Mouse (Mus musculus): ENCODE measurements around the gene Spg11.
"Not testable (repeated sequence)": the region's sequence is repeated elsewhere in the genome, so short reads cannot be mapped to it uniquely, and the experiment has no call there.

Spg11 gene

GRCm38 (mm10) chr2:122146687-122147086, 28.5 kb upstream of the Spg11 start:
- DNase-seq (ENCODE audit: extremely low read depth, insufficient read length, low spot score), result peak; percentile 32

- peak; percentile 32 for DNase-seq (ENCODE audit: extremely low read depth, insufficient read length, low spot score)
Observed at GRCm38 (mm10) chr2:122145756-122146155, 27.6 kb upstream of the Spg11 start.

- no peak for DNase-seq (ENCODE audit: extremely low read depth, insufficient read length, low spot score)
Observed at GRCm38 (mm10) chr2:122143111-122143510, 24.9 kb upstream of the Spg11 start.

GRCm38 (mm10) chr2:122141332-122141967, 23.3 kb upstream of the Spg11 start:
- no peak for DNase-seq (ENCODE audit: extremely low read depth, insufficient read length, low spot score)

- no peak for DNase-seq (ENCODE audit: extremely low read depth, insufficient read length, low spot score)
Observed at GRCm38 (mm10) chr2:122140815-122141214, 22.6 kb upstream of the Spg11 start.

GRCm38 (mm10) chr2:122137839-122138465, 19.8 kb upstream of the Spg11 start:
- DNase-seq (ENCODE audit: extremely low read depth, insufficient read length, low spot score), result no peak

- DNase-seq (ENCODE audit: extremely low read depth, insufficient read length, low spot score), result no peak
Observed at GRCm38 (mm10) chr2:122132618-122133017, 14.4 kb upstream of the Spg11 start.

- no peak for DNase-seq (ENCODE audit: extremely low read depth, insufficient read length, low spot score)
Observed at GRCm38 (mm10) chr2:122132078-122132477, 13.9 kb upstream of the Spg11 start.

GRCm38 (mm10) chr2:122127635-122128034, 9.4 kb upstream of the Spg11 start:
- DNase-seq (ENCODE audit: extremely low read depth, insufficient read length, low spot score), result peak; percentile 30

GRCm38 (mm10) chr2:122126765-122127347, 8.7 kb upstream of the Spg11 start:
- no peak for DNase-seq (ENCODE audit: extremely low read depth, insufficient read length, low spot score)

GRCm38 (mm10) chr2:122125680-122126572, 7.7 kb upstream of the Spg11 start:
- DNase-seq (ENCODE audit: extremely low read depth, insufficient read length, low spot score), result no peak

GRCm38 (mm10) chr2:122116888-122117287, 1.3 kb downstream of the Spg11 start:
- DNase-seq (ENCODE audit: extremely low read depth, insufficient read length, low spot score), result no peak

GRCm38 (mm10) chr2:122109714-122110113, 8.5 kb downstream of the Spg11 start:
- no peak for DNase-seq (ENCODE audit: extremely low read depth, insufficient read length, low spot score)

- DNase-seq (ENCODE audit: extremely low read depth, insufficient read length, low spot score), result no peak
Observed at GRCm38 (mm10) chr2:122108101-122108500, 10.1 kb downstream of the Spg11 start.

GRCm38 (mm10) chr2:122102070-122102469, 16.1 kb downstream of the Spg11 start:
- DNase-seq (ENCODE audit: extremely low read depth, insufficient read length, low spot score), result no peak

- not testable (repeated sequence) for DNase-seq (ENCODE audit: extremely low read depth, insufficient read length, low spot score)
Observed at GRCm38 (mm10) chr2:122097686-122098085, 20.5 kb downstream of the Spg11 start.

- no peak for DNase-seq (ENCODE audit: extremely low read depth, insufficient read length, low spot score)
Observed at GRCm38 (mm10) chr2:122093844-122094243, 24.3 kb downstream of the Spg11 start.

- DNase-seq (ENCODE audit: extremely low read depth, insufficient read length, low spot score), result no peak
Observed at GRCm38 (mm10) chr2:122086446-122086845, 31.7 kb downstream of the Spg11 start.

- DNase-seq (ENCODE audit: extremely low read depth, insufficient read length, low spot score), result no peak
Observed at GRCm38 (mm10) chr2:122081728-122082456, 36.3 kb downstream of the Spg11 start.

- DNase-seq (ENCODE audit: extremely low read depth, insufficient read length, low spot score), result no peak
Observed at GRCm38 (mm10) chr2:122069922-122070321, 48.3 kb downstream of the Spg11 start.

Data from 3134 (cell line).